Mouse (Mus musculus): Measurements from ENCODE around the gene Zfp282.
A peak's percentile ranks its signal among the peaks of the same experiment; 100 is the strongest.
"Not testable (repeated sequence)": the region's sequence is repeated elsewhere in the genome, so short reads cannot be mapped to it uniquely, and the experiment has no call there.

The Zfp282 gene

DNA sequence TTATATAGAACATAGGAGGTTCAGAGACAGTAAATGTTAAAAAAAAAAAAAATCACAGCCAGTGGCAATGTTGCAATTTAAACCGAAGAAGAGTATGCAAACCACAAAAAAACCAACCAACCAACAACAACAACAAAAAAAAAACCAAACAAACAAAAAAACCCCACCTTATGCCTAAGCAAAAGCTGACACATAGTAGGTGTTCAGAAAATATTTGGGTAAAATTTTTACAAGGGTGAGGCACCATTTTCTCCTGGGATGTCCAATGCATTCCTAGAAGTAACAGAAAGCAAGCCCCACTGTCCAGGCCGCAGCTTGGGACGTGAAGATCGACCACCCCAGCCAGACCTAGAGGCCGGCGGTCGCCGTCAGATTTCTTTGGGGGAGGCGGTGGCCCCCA is at the start of gene Zfp282:
TSS of gene Zfp282 (plus strand) at position 147 of the 400 bp plus-strand sequence.
- DNase-seq (ENCODE audit: low spot score in 2 of 2), result no peak

DNA sequence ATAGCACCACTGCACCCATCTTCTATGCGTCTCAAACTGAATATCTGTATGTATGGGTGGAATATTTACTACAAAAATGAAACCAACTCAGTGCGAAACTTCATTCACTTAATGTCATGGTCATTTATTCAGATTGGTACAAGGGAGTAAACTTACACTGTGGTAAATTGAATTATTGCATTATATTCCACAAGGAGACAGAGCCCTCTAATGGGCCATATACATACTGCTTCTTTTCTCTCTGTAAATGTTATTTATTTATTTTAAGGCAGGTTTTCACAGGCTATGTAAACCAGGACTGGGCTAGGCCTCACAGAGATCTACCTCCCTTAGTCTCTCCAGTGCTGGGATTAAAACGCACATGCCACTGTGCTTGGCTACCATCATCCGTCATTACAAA is 49.5 kb upstream of the Zfp282 start:
- no peak for DNase-seq (ENCODE audit: low spot score in 2 of 2)

DNA sequence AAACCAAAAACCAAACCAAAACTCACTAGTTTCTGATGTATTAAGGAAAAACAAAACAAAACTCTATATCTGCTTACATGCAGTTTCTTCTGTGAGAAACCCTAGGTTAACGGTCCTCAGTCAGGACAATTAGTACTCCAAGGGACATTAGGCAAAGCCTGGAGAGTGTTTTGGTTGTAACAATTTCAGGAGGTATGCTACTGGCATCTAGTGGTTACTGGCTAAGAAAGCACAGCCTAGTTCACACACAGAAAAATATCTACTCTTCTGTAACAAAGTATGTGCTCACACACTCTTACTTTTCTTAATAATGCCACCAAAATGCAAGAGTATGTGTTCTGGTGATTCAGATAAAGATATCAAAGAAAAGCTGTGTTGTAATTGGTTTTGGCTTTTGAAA is 48.1 kb upstream of the Zfp282 start:
- DNase-seq (ENCODE audit: low spot score in 2 of 2), result no peak

DNA sequence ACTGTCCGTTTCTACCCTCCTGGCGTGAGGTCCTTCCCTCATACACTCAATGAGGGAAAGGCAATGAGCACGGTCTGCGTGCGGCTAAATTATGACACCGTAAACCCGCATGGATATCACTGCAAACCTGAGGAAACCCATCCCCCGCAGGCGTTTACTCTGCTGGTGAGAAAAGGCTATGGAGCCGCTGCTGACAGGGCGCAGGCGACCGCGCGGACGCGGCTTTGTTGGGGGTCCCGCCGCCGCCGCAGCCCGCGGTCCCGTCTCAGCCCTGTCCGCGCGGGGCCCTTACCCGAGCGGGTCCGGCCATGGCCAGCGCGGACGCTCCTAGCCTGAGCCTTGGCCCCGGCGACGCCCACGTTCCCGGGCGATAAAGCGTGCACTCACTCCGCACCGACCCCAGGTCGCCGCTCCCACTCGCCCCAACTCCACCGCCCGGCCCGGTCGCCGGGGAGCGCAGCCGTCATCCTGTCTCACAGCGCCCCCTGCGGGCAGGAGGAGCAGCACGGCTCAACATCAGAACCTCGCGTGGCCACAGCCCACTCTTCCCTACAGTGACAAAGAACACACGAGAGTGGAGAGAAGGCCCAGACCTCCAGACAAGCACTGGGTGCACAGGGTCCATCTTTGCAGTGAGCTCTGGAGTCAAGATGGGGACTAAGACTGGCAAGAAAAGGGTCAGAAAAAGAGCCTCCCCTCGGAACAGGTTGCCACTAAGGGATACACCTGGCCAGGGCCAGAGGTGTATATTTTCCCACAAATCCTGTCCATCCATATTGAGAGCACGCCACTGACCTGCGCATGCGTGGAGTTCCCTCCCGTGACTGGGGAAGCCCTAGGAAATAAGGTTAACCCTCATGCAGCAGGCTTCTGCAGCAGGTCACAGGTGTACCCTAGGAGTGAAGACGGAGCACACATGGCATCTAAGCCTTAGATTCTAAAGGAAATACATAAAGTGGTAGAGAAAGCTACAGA is 46.6 kb upstream of the Zfp282 start, which contains the start of gene Zfp786:
TSS of gene Zfp786 (minus strand) at position 764 of the 975 bp plus-strand sequence.
- peak; percentile 92 to 99 for DNase-seq (ENCODE audit: low spot score in 2 of 2)

DNA sequence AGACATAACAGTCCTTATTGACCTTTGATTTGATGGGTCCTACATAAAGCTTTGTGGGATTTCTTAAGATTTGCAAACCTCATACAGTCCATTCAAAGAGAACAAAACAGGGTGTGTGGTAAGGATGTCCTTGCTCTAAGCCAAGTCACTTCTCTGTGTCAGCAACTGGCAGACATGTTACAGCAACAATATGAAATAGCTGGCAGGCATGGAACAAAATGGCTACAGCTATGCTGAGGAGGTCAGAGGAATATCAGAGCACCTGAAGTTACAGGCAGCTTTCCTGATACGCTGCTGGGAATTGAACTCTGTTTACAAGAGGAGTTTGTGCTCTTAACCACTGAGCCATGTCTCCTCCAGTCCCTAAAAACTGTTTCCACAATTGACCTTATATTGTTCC is 44.8 kb upstream of the Zfp282 start:
- DNase-seq (ENCODE audit: low spot score in 2 of 2), result no peak

DNA sequence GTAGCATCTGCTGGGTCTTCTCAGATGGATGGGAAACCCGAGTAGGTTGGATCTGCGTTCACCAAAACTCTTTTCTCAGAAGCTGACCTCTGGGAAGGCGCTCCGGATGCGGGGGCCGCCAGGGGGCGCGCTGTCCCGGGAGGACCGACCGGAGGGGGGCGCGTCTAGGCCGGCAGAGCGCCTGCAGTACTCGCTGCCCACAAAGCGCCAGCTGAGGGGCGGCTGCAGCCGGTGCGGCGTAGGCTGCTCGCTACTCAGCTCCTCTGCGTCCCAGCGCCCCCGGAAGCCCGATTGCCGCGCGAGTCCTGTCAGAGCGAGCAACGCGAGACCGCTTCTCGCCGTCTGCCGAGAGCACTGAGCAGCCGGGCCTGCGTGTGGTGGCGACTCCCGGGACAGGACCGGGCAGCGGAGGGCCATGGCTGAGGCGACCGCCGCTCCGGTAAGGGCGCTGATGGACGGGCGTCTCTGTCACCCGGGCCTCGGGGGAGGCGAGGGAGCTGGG is 41.5 kb upstream of the Zfp282 start, which contains the start of gene Zfp398:
TSS of gene Zfp398 (plus strand) at position 180 of the 502 bp plus-strand sequence.
- DNase-seq (ENCODE audit: low spot score in 2 of 2), result peak; percentile 96 to 100

DNA sequence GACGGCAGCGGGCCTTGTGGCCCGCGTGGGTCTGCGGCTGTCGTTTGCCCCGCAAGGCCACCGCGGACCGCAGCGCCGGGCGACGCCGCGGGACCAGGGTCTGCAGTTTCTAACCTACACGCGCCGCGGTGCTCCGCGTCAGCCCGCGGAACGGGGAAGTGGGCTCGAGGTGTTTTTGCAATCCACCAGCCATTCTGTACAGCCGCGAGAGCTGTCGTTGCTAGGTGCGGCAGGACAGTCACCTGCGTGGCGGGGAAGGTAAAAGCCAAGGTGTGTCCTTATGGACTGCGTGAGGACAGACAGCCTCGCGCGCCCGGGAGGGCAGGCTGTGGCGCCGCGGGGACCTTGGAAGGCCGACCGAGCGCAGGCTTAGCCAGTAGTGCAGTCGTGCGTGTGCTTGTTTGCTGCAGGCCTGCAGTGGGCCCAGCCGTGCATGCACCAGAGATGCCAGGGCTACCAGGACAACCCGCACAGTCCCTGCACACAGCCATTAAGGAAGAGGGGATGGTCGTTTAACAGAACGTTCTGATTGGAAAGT is 41.0 kb upstream of the Zfp282 start:
- peak; percentile 58 to 81 for DNase-seq (ENCODE audit: low spot score in 2 of 2)

DNA sequence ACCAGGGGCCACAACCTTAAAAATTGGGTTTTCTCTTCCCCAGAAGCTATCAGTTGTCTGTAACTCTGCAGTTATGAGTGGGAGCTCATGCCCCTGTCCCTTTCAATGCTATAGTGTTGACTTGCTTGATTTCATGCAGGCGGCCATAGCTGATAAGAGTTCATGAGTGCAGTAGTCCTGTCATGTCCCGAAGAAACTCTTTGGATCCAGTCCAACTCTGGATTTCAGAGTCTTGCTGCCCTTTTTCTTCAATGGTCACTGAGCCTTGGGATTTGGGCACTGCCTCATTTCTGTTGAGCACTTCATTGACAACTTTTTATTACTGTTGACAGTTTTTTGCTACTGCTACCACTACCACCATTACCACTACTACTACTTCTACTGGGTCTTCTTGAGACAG is 39.4 kb upstream of the Zfp282 start:
- no peak for DNase-seq (ENCODE audit: low spot score in 2 of 2)

DNA sequence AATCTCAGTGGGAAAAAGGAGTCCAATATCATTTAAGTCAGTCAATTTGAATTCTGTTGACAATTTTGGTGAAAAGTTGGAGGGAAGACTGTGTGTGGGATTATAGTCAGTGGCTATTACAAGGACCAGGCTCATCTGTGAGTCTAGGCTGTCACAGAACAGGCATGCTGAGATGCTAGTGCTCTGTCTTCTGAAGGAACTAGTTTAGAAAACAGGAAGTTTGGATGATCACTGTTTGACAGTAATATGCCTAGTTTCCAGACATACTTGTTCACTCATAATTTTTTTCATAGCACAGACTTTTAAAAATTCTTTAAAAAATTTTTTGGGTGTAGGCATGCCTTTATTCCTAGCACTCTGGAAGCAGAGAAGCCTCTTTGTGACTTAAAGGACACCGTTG is 35.9 kb upstream of the Zfp282 start:
- DNase-seq (ENCODE audit: low spot score in 2 of 2), result no peak

DNA sequence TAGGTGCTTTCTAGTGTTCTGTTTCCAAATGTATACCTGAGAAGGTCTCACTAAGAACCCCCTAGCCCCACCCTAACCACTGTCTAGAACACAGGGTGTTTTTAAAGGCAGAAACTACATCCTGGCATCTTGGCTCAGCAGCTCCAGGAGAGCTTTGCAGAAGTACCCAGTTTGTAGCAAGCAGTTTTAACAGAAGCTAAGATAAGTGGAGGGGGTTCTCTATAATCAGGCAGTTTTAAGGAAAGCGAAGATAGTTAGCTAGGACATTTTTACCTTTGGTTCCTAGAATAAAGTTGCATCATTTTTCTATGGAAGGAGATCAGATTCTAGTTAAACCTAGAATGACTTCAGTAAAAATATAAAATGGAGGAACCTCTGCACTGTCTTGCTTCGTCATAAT is 35.2 kb upstream of the Zfp282 start:
- no peak for DNase-seq (ENCODE audit: low spot score in 2 of 2)

DNA sequence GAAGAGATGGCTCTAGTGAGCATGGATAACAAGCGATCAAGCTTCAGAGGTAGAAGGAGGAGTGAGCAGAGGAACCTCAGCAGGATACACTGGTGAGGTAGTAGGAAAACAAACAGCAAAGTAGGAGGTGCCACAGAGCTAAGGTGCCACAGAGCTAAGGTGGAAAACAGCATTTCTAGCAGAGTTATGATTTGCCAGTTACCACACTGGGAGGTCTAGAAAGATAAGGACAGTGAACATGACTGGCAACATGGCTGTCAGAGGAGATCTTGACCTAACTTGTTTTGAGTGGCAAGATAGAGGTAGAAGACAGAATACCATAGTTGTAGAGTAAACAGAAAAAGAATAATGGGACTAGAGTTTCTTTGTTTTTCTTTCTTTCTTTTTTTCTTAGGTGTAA is 34.7 kb upstream of the Zfp282 start:
- no peak for DNase-seq (ENCODE audit: low spot score in 2 of 2)

DNA sequence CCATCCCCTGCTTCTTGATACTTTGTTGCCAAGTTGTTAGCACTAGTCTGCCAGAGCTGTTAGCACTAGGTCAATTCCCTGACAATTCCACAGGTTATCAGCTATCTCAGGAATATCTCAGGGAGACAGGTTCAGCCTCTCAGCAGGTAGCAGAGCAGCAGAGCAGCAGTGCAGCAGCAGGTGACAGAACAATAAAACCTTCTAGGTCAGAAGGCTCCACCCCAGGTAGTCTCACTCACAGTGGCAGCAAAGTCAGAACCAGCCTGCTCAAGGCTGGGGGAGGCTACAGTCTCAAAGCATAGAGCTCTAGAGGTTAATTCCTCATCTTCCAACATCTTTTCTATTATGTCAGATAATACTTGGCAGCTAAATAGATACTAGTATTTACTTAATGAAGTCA is 31.2 kb upstream of the Zfp282 start:
- DNase-seq (ENCODE audit: low spot score in 2 of 2), result no peak

DNA sequence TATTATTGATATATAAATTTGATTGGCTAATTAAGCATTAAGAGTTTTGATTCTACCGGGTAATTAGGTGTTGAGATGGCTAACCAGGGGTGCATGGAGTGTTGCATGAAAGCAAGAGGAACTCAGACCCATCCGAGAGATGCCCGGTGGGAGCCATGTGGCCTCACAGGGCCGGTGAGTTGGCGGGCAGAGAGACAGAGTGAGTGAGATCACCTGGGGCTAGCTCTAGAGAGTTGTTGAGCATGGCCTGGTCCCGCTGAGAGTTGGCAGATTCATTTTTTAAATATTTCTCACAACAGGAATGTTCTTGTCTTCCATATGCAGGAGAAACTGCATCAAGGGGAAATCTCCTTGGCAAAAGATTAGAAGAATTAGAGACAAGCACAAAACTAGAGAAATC is 19.8 kb upstream of the Zfp282 start:
- DNase-seq (ENCODE audit: low spot score in 2 of 2), result no peak

DNA sequence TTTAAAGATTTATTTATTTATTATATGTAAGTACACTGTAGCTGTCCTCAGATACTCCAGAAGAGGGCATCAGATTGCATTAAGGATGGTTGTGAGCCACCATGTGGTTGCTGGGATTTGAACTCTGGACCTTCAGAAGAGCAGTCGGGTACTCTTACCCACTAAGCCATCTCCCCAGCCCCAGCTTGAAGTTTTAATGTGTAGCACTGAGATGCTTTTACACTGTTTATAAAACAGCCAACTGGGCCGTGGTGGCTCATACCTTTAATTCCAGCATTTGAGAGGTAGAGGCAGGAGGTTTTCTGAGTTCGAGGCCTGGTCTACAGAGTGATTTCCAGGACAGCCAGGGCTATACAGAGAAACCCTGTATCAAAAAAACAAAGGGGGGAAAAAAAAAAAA is 19.3 kb upstream of the Zfp282 start:
- DNase-seq (ENCODE audit: low spot score in 2 of 2), result not testable (repeated sequence)

DNA sequence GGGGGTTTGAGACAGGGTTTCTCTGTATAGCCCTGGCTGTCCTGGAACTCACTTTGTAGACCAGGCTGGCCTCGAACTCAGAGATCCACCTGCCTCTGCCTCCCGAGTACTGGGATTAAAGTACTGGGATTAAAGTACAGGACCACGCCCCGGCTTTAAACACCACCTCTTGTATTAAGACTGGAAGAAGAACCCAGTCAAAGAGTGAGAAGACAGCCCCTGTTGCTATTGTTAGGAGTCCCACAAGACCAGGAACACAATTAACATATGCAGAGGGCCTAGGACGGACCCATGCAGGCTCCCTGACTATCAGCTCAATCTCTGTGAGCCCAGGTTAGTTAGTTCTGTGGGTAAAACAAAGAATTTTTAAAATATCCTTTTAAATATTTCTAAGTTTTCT is 4.7 kb upstream of the Zfp282 start:
- DNase-seq (ENCODE audit: low spot score in 2 of 2), result no peak

DNA sequence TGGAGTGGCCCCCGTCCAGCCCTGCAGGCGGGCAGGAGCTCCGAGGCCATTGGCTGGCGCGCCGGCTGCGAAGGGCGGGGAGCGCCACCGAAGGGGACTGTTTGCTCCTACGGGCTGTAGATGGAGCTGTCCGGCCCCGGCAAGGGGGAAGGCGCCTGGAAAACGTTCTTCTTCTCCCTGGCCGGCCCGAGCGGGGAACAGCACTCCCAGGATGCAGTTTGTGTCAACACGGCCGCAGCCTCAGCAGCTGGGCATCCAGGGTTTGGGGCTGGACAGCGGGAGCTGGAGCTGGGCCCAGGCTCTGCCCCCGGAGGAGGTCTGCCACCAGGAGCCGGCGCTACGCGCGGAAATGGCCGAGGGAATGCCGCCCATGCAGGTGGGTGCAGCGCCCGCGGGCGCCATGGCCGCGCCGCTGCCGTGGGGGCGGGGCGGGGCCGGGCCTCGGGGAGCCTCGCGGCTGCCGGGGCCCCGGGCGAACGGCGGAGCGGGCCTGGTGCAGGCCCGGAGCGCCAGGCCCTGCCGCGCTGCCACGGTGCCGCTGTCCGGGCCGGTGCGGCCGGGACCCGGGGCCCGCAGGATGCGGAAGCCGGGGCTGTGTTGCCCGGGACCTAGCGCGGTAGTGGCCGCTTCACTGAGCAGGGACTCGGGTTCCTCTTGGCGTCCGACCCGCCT is 593 bp downstream of the Zfp282 start:
- DNase-seq (ENCODE audit: low spot score in 2 of 2), result peak; percentile 86 to 92

DNA sequence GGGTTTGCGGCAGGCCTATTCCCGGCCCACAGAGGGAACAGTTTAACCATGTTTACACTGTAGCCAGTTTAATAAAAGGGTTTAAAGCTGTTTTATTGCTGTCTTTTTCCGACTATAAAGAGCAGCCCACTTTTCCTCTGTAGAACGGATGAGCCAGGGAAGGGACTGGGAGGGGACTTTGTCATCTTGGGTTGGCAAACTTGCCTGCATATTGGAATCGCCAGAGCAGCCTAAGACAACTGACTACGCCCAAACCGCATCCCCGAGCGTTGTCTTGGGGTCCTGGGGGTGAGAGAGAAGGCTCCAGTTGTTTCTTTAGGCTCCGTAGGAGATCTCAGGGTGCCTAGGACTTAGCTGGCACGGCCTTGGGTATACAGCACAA is 1.1 kb downstream of the Zfp282 start:
- peak in 1 of 2 experiments; percentile 15 for DNase-seq (ENCODE audit: low spot score in 2 of 2)

DNA sequence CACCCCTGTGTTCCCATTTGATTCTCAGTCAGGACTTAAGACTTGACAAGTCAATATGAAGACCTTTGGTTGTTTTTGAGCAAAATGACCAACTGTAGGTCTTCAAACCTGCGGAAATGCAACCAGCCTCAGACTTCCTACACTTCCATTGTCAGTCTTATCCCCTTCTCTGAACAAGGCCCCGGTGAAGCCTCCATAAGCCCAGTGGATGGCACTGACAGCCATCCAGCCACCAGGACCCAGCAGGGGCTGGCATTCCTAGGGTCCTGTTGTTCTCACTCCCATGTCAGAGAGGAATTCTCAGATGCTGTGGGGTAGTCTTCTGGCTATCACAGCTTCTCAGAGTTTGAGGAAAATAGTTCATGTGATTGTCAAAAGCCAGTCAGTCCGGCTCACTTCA is 1.6 kb downstream of the Zfp282 start:
- DNase-seq (ENCODE audit: low spot score in 2 of 2), result no peak

DNA sequence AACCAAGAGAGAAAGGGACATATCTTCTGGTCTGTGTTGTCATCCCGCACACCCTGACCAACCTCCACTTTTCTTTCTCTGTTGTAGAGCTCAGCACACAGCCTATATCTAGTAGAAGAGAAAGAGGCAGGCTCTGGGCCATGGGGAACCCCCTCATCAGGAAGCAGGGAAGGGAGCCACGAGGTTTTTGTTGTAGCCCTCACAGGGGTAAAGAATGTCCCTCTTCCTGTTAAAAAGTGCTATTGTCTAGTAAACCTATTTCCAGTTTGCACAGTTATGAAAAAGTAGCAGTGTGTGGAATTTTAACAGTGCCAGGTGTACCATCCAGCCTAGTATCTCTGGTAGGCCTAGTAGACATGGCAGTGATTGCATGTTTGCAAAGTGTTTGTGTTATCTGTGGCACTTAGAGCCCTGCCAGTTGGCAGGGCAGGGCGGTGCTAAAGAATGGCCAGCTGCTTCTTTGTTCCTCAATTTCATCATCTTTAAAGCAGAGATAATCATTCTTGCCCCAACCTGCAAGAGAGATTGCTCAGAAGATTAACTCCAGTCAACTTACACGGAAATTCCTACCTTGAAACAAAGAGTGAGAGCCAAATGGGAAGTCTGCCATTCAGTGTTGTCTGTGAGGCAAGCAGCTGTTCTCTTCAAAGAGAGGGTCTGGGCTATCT is 2.2 kb downstream of the Zfp282 start:
- DNase-seq (ENCODE audit: low spot score in 2 of 2), result no peak

DNA sequence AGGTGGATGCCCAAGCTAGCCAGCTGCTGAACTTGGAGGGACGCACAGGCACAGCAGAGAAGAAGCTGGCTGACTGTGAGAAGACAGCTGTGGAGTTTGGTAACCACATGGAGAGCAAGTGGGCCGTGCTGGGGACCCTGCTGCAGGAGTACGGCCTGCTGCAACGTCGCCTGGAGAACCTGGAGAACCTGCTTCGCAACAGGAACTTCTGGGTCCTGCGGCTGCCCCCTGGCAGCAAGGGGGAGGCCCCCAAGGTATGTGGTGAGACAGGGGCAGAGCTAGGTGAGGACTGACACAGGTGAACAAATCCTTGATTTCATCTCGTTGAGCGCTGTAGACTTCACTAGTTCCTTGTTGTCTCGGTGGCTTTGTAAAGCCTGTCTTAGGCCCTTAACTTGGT is 3.2 kb downstream of the Zfp282 start:
- DNase-seq (ENCODE audit: low spot score in 2 of 2), result peak in 1 of 2 experiments; percentile 60

DNA sequence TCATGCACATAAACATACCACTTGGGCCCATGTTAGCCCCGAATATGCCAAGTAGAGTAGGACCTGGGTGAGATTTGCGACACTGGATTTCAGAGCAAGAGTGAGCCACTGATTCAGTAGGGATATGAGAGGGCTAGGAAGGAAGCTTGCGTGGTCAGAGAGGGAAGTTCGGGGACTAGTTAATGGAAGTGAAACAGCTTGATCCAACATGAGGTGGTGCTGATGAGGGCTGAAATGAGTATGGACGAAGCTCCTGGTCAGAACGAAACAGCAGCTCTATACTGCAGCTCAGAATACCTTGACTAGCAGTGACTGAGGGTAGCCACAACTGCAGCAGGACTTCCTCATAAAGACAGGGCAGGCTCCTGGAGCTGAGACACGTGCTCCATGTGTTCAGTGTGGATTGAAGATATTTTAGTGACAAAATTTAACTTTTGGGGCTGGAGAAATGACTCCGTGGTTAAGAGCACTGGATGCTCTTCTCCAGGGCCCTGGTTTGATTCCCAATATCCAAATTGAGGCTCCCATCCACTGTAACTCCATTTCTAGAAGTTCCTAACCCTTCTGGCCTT is 11.9 kb downstream of the Zfp282 start:
- DNase-seq (ENCODE audit: low spot score in 2 of 2), result no peak
